Mouse (Mus musculus): ENCODE measurements around the gene Tgfa. TPM values are rescaled to one million over a fixed set of nuclear protein-coding genes. Genes with fewer than 3 reads are reported as not detected.
A peak's percentile ranks its signal among the peaks of the same experiment; 100 is the strongest.

The Tgfa gene
- polyA plus RNA-seq, 1 experiment, result 16.1 TPM

- Histone ChIP-seq H3K4me1 (ENCODE audit: control insufficient read depth, insufficient read depth, low read length) (peaks cover 2% of the 10 kb centered on the region; the same call in 1 of the 2 replicates), H3K27me3 (ENCODE audit: control insufficient read depth, insufficient read depth, low read length) (no peaks in the 10 kb centered on the region), H3K4me3 (replicated peaks; ENCODE audit: insufficient read depth, low read depth, low read length) (no peak overlapping the region), H3K27ac (ENCODE audit: insufficient read depth, low read length) (no peak overlapping the region)
- WGBS, result 85% methylated on average over 3 of the region's 3 CpGs
- DNase-seq, result no peak
- TF ChIP-seq POLR2A (IDR thresholded peaks at IDR 0.05; ENCODE audit: borderline replicate concordance, insufficient read depth, low read length) (no peak), CTCF (IDR thresholded peaks at IDR 0.05; ENCODE audit: borderline replicate concordance, insufficient read depth, low read depth, low read length) (no peak)
Observed at GRCm38 (mm10) chr6:86190622-86191021, 4.4 kb upstream of the Tgfa start.

DNA sequence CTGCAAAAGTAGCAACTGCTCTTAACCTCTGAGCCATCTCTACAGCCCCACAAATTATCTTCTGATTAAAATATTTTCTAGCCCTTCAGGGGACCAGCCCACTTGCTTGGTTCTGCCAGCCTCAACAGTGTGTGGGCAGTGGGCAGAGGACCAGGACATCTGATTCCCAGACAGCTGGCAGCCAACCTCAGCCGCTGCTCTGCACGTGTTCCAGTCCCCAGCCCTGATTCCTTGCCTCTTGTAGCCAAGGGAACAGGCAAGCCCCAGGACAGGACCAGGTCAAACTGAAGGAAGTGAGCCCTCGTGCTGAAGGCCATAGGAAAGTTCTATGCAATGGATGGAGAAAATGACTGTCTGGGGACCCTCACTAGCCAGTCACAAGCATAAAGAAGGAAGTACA lies 2.0 kb upstream of the Tgfa start:
- whole genome bisulfite sequencing, result 42% methylated on average over 3 of the region's 3 CpGs
- H3K27ac ChIP-seq (ENCODE audit: insufficient read depth, low read length), result no peak overlapping the region
- H3K4me3 ChIP-seq (replicated peaks; ENCODE audit: insufficient read depth, low read depth, low read length), result no peak overlapping the region
- TF ChIP-seq POLR2A (IDR thresholded peaks at IDR 0.05; ENCODE audit: borderline replicate concordance, insufficient read depth, low read length), result no peak
- no peak for TF ChIP-seq CTCF (IDR thresholded peaks at IDR 0.05; ENCODE audit: borderline replicate concordance, insufficient read depth, low read depth, low read length)
- no peak for DNase-seq
- peaks cover 2% of the 10 kb centered on the region; the same call in 1 of the 2 replicates for H3K4me1 ChIP-seq (ENCODE audit: control insufficient read depth, insufficient read depth, low read length)
- no peaks in the 10 kb centered on the region for H3K27me3 ChIP-seq (ENCODE audit: control insufficient read depth, insufficient read depth, low read length)

- Histone ChIP-seq H3K27me3 (ENCODE audit: control insufficient read depth, insufficient read depth, low read length) (no peaks in the 10 kb centered on the region), H3K27ac (ENCODE audit: insufficient read depth, low read length) (no peak overlapping the region), H3K4me1 (ENCODE audit: control insufficient read depth, insufficient read depth, low read length) (peaks cover 2% of the 10 kb centered on the region; the same call in 1 of the 2 replicates), H3K4me3 (replicated peaks; ENCODE audit: insufficient read depth, low read depth, low read length) (no peak overlapping the region)
- TF ChIP-seq CTCF (IDR thresholded peaks at IDR 0.05; ENCODE audit: borderline replicate concordance, insufficient read depth, low read depth, low read length) (peak; percentile 58; the same call in 1 of the 2 replicates), POLR2A (IDR thresholded peaks at IDR 0.05; ENCODE audit: borderline replicate concordance, insufficient read depth, low read length) (no peak)
- 62% methylated on average over 5 of the region's 5 CpGs for WGBS
- peak; percentile 43 to 60 for DNase-seq
Observed at GRCm38 (mm10) chr6:86193879-86194278, 1.1 kb upstream of the Tgfa start.

DNA sequence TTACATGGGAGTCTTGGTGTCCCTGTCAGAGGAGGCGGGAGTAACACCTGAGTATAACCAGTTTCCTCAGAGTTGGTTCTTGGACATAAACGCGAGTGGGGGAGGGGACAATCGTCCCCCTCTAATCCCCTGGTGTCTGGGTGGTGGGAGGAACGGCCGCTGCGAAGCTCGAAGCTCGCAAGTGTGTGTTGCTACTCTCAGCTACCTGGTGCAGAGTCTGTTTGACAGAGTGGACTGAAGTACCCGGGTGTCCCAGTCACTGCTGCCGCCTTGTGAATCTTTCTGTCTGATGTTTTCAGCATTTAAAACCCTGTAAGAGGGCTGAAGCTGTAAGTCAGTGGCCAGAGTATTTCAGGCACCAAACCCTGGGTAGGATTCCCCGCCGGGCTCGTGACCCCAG lies 1.0 kb downstream of the Tgfa start:
- Histone ChIP-seq H3K4me1 (ENCODE audit: control insufficient read depth, insufficient read depth, low read length) (peaks cover 2% of the 10 kb centered on the region; the same call in 1 of the 2 replicates), H3K27me3 (ENCODE audit: control insufficient read depth, insufficient read depth, low read length) (no peaks in the 10 kb centered on the region), H3K27ac (ENCODE audit: insufficient read depth, low read length) (no peak overlapping the region), H3K4me3 (replicated peaks; ENCODE audit: insufficient read depth, low read depth, low read length) (peak overlapping the region; percentile 49)
- no peak for DNase-seq
- TF ChIP-seq POLR2A (IDR thresholded peaks at IDR 0.05; ENCODE audit: borderline replicate concordance, insufficient read depth, low read length) (no peak), CTCF (IDR thresholded peaks at IDR 0.05; ENCODE audit: borderline replicate concordance, insufficient read depth, low read depth, low read length) (no peak)
- 8% methylated on average over 14 of the region's 14 CpGs for WGBS

- Histone ChIP-seq H3K4me1 (ENCODE audit: control insufficient read depth, insufficient read depth, low read length) (peaks cover 2% of the 10 kb centered on the region; the same call in 1 of the 2 replicates), H3K27me3 (ENCODE audit: control insufficient read depth, insufficient read depth, low read length) (no peaks in the 10 kb centered on the region), H3K4me3 (replicated peaks; ENCODE audit: insufficient read depth, low read depth, low read length) (no peak overlapping the region), H3K27ac (ENCODE audit: insufficient read depth, low read length) (no peak overlapping the region)
- no peak for TF ChIP-seq CTCF (IDR thresholded peaks at IDR 0.05; ENCODE audit: borderline replicate concordance, insufficient read depth, low read depth, low read length)
- TF ChIP-seq POLR2A (IDR thresholded peaks at IDR 0.05; ENCODE audit: borderline replicate concordance, insufficient read depth, low read length), result no peak
- WGBS, result 54% methylated on average over 11 of the region's 11 CpGs
- no peak for DNase-seq
Observed at GRCm38 (mm10) chr6:86197150-86197862, 2.3 kb downstream of the Tgfa start.

GRCm38 (mm10) chr6:86200934-86201333 lies 5.9 kb downstream of the Tgfa start:
- Histone ChIP-seq H3K4me1 (ENCODE audit: control insufficient read depth, insufficient read depth, low read length) (no peaks in the 10 kb centered on the region), H3K4me3 (replicated peaks; ENCODE audit: insufficient read depth, low read depth, low read length) (no peak overlapping the region), H3K27me3 (ENCODE audit: control insufficient read depth, insufficient read depth, low read length) (no peaks in the 10 kb centered on the region), H3K27ac (ENCODE audit: insufficient read depth, low read length) (no peak overlapping the region)
- no peak for TF ChIP-seq CTCF (IDR thresholded peaks at IDR 0.05; ENCODE audit: borderline replicate concordance, insufficient read depth, low read depth, low read length)
- no peak for TF ChIP-seq POLR2A (IDR thresholded peaks at IDR 0.05; ENCODE audit: borderline replicate concordance, insufficient read depth, low read length)
- no peak for DNase-seq
- WGBS, result 67% methylated on average over 5 of the region's 5 CpGs

- DNase-seq, result no peak
- H3K27me3 ChIP-seq (ENCODE audit: control insufficient read depth, insufficient read depth, low read length), result no peaks in the 10 kb centered on the region
- no peak for TF ChIP-seq CTCF (IDR thresholded peaks at IDR 0.05; ENCODE audit: borderline replicate concordance, insufficient read depth, low read depth, low read length)
- TF ChIP-seq POLR2A (IDR thresholded peaks at IDR 0.05; ENCODE audit: borderline replicate concordance, insufficient read depth, low read length), result no peak
- H3K27ac ChIP-seq (ENCODE audit: insufficient read depth, low read length), result no peak overlapping the region
- H3K4me1 ChIP-seq (ENCODE audit: control insufficient read depth, insufficient read depth, low read length), result peaks cover 3% of the 10 kb centered on the region
- WGBS, result 80% methylated on average over 7 of the region's 7 CpGs
- H3K4me3 ChIP-seq (replicated peaks; ENCODE audit: insufficient read depth, low read depth, low read length), result no peak overlapping the region
Observed at GRCm38 (mm10) chr6:86203101-86203500, 8.1 kb downstream of the Tgfa start.

- 55% methylated on average over 6 of the region's 6 CpGs for WGBS
- peak; percentile 41 to 62 for DNase-seq
- H3K27ac ChIP-seq (ENCODE audit: insufficient read depth, low read length), result no peak overlapping the region
- TF ChIP-seq CTCF (IDR thresholded peaks at IDR 0.05; ENCODE audit: borderline replicate concordance, insufficient read depth, low read depth, low read length) (no peak), POLR2A (IDR thresholded peaks at IDR 0.05; ENCODE audit: borderline replicate concordance, insufficient read depth, low read length) (no peak)
- no peak overlapping the region for H3K4me3 ChIP-seq (replicated peaks; ENCODE audit: insufficient read depth, low read depth, low read length)
- H3K27me3 ChIP-seq (ENCODE audit: control insufficient read depth, insufficient read depth, low read length), result no peaks in the 10 kb centered on the region
- peaks cover 3% of the 10 kb centered on the region for H3K4me1 ChIP-seq (ENCODE audit: control insufficient read depth, insufficient read depth, low read length)
Observed at GRCm38 (mm10) chr6:86206014-86206413, 11.0 kb downstream of the Tgfa start.

Data from cerebellum, adult 2 months (tissue).